Mouse (Mus musculus): ENCODE results near the gene Fam57b. TPM values are rescaled to one million over a fixed set of nuclear protein-coding genes. Genes with fewer than 3 reads are reported as not detected.

The Fam57b gene
- total RNA-seq, 2 experiments from 2014 or later: 81.6 to 84.1 TPM

DNA sequence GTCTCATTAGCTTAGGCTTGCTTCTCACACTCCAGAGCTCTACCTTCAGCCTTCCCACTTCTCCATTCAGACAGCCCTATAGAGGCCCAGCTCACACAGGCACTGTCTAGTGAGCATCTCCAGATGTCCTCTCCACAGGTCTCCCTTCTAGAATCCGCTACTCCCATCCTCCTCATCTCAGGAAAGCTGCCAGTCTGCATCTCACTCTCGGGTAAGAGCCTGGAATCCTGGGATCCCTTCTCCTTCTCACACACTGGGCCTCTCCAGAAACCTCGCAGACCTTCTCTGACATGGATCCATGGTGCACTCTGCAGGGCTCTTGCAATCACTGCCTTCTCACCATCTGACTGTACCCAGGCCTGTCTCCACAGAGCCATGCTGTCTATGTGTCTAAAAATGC, 58.2 kb downstream of the Fam57b start:
- no peak for DNase-seq (ENCODE audit: low spot score in 2 of 2)
- intact Hi-C loops (cut with DNase I): no loop called here

DNA sequence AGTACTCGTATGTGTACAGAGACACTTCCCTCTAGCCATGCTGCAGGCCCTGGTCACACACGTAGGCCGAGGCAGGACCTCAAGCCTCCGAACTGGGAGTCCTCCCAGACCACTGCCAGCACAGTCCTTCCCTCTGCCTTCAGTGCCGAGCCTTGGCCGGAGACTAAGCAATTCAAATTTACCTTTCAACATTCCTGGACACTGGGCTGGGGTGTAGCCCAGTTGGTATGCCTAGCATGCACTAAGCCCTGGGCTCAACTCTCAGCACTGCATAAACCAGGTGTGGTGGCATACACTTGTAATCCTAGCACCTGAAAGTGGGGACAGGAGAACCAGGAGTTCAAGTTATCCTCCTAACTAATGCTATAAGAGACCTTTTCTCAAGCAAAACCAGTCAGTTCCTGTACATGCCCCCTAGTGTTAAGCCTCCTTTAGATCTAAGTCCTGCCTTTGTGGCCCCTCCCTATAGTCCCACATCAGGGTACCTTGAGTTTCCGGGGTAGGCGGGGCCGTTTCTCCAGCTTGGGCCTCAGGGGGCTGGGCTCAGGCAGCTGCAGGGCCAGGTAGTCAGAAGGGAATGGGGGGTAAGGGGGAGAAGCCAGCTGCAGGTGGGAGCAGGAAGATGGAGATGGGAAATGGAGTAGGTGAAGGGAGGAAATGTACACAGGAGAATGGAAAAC, 59.4 kb downstream of the Fam57b start:
- DNase-seq (ENCODE audit: low spot score in 2 of 2): no peak
- intact Hi-C loops (cut with DNase I): no loop called here

GRCm38 (mm10) chr7:126860987-126861386, 63.5 kb downstream of the Fam57b start:
- intact Hi-C loops (cut with DNase I): no loop called here
- DNase-seq (ENCODE audit: low spot score in 2 of 2): no peak

DNA sequence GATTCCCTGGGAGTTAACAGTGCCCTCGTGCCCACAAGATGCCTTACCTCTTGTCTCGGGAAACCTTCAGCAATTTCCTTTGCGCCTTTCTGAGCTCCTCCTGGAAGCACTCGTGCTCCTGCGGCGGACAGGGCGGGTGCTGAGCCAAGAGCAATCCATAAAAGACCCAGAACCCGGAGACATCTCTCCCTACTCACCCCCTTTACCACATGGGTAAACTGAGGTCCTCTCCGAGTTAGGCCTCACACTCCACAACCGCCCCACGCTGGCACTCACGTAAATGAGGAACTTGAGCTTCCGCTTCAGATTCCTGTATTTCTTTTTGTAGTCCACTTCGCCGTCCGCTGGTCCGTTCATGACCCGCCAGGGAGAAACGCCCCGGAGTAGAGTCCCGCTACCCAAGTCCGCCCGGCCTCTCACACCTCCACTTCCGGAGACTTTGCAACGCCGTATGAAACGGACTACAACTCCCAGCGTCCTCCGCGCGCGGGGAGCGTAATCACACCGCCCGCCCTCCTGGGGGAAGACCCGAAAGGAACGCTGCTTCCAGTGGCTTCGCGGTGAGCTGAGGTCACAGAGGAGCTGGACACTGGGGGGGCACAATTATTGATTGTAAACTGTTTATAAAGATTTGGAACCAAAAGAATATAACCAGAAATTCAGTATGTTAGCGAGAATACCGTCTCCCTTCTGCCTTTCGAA, 64.1 kb downstream of the Fam57b start, which contains the start of gene Hirip3:
Gene Hirip3, plus strand, starts transcription at position 544 of the 702 bp plus-strand sequence.
- intact Hi-C loops (cut with DNase I): loop anchor here (1.0 to 2.0 kb wide), 2 partner anchors 21 to 29 kb away; no protein-coding TSS in a partner anchor
- peak; percentile 95 for DNase-seq (ENCODE audit: low spot score in 2 of 2)

DNA sequence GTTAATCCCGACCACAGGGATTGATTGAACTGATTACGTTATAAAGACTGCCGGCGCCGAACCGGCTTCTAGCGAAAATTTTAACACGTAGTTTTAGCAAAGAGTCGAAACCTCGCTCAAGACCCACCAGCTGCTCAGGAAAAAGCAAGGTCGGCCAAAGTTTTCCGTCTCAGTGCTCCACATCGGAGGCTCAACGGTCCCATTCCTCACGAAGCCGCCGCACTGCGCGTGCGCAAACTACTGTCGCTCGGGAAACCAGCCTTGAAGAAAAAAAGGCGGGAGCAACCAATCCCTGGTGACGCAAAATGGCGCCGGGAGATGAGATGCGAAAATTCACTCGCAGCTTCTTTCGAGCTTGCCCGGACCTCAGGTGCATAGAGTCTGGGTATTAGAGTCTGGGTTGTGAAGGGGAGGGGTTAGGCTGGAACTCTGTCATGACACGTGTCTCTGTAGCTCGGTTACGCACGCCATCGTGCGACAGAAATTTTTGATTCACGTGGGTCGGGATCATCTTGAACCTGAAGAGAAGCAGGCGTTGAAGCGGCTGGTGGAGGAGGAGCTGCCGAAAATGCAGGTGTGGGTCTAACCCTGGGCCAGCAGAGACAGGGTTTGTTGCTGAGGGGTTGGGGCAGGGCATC, 64.8 kb downstream of the Fam57b start, which contains the start of gene Ino80e:
Gene Ino80e, minus strand, starts transcription at position 231 of the 638 bp plus-strand sequence.
- DNase-seq (ENCODE audit: low spot score in 2 of 2): peak; percentile 94 to 95
- intact Hi-C loops (cut with DNase I): loop anchor here (1.0 to 2.0 kb wide), 2 partner anchors 21 to 30 kb away; no protein-coding TSS in a partner anchor

DNA sequence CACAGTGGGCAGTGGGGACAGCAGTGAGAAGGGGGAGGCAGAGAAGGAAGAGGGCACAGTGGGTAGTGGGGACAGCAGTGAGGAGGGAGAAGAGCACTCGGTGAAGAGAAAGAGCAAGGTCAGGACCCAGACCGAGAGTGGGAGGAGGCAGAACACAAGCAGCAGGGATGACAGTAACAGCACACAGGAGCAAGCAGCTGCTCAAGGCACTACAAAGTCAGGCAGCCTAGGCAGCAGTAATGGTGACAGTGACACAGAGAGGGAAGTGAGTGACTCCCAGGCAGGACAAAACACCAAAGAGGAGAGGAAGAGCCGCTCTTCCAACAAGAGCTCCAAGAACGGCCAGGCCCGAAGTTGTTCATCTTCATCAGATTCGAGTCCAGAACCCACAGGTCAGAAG, 66.3 kb downstream of the Fam57b start:
- intact Hi-C loops (cut with DNase I): loop anchor here (2.0 kb wide), 1 partner anchor 19 kb away; no protein-coding TSS in a partner anchor
- no peak for DNase-seq (ENCODE audit: low spot score in 2 of 2)

- intact Hi-C loops (cut with DNase I): no loop called here
- DNase-seq (ENCODE audit: low spot score in 2 of 2): no peak
Observed at GRCm38 (mm10) chr7:126867534-126867933, 70.1 kb downstream of the Fam57b start.

- intact Hi-C loops (cut with DNase I): no loop called here
- no peak for DNase-seq (ENCODE audit: low spot score in 2 of 2)
Observed at GRCm38 (mm10) chr7:126868003-126868402, 70.5 kb downstream of the Fam57b start.

GRCm38 (mm10) chr7:126869780-126870519, 72.5 kb downstream of the Fam57b start:
- intact Hi-C loops (cut with DNase I): no loop called here
- no peak for DNase-seq (ENCODE audit: low spot score in 2 of 2)

- intact Hi-C loops (cut with DNase I): no loop called here
- no peak for DNase-seq (ENCODE audit: low spot score in 2 of 2)
Observed at GRCm38 (mm10) chr7:126870520-126870891, 73.0 kb downstream of the Fam57b start.

DNA sequence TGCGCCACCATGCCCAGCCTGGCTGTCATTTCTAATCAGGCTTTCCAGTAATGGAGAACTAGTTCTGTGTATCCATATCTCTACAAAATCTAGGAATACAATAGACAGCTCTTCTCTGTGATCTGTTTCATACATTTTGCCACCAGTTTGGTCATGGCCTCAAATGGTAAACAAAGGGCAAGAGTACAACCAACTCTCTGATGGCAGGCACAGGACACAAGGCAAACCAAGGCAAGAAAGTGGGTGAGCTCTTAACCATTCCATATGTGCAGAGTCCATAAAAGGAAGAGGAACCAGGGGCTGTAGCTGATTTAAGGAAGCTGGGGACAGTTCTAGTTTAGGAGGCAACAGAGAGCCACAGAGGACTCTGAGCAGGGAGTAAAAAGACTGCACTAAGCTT, 79.8 kb downstream of the Fam57b start:
- no peak for DNase-seq (ENCODE audit: low spot score in 2 of 2)
- intact Hi-C loops (cut with DNase I): no loop called here

Other genes starting within 250 kb of the Fam57b start
- gene Eif3c, start 231.3 kb upstream of the Fam57b start, total RNA-seq (2021): 100 to 1,000 TPM; 169 to 193 TPM
- under 1 TPM; 0.39 to 0.63 TPM for gene Apobr, start 212.7 kb upstream of the Fam57b start, total RNA-seq (2021)
- gene Cln3, start 211.9 kb upstream of the Fam57b start, total RNA-seq (2021): 10 to 100 TPM; 27.4 to 35.8 TPM
- gene Il27, start 202.7 kb upstream of the Fam57b start, total RNA-seq (2021): not detected
- gene Nupr1, start 166.8 kb upstream of the Fam57b start, total RNA-seq (2021): 10 to 100 TPM; 16.6 to 17.2 TPM
- 10 to 100 TPM; 27.2 to 38.4 TPM for gene Sgf29, start 148.4 kb upstream of the Fam57b start, total RNA-seq (2021)
- gene Sult1a1, start 121.2 kb upstream of the Fam57b start, total RNA-seq (2021): 10 to 100 TPM in 1 of 2 experiments, 1 to 10 TPM in 1; 9.6 to 15.9 TPM
- gene Bola2, start 102.3 kb upstream of the Fam57b start, total RNA-seq (2021): 100 to 1,000 TPM in 1 of 2 experiments, 10 to 100 TPM in 1; 85.8 to 109 TPM
- gene Slx1b, start 101.9 kb upstream of the Fam57b start, total RNA-seq (2021): 10 to 100 TPM; 17.6 to 20.3 TPM
- 100 to 1,000 TPM; 159 to 176 TPM for gene Coro1a, start 89.9 kb upstream of the Fam57b start, total RNA-seq (2021)
- gene Mapk3, start 38.1 kb upstream of the Fam57b start, total RNA-seq (2021): 100 to 1,000 TPM; 148 to 172 TPM
- 1 to 10 TPM in 1 of 2 experiments, under 1 TPM in 1; 0.99 to 3.0 TPM for gene Gdpd3, start 31.3 kb upstream of the Fam57b start, total RNA-seq (2021)
- 100 to 1,000 TPM; 303 to 345 TPM for gene Ypel3, start 20.7 kb upstream of the Fam57b start, total RNA-seq (2021)
- gene Tbx6, start 16.2 kb upstream of the Fam57b start, total RNA-seq (2021): under 1 TPM; 0.54 to 0.68 TPM
- gene Ppp4c, start 5.2 kb upstream of the Fam57b start, total RNA-seq (2021): 10 to 100 TPM; 47.5 to 49.9 TPM
- not detected for gene 4930451I11Rik, start 34.0 kb downstream of the Fam57b start, total RNA-seq (2021)
- 10 to 100 TPM; 56.3 to 67.0 TPM for gene Doc2a, start 49.7 kb downstream of the Fam57b start, total RNA-seq (2021)
- 10 to 100 TPM; 31.1 to 33.8 TPM for gene Hirip3, start 64.3 kb downstream of the Fam57b start, total RNA-seq (2021)
- gene Ino80e, start 64.7 kb downstream of the Fam57b start, total RNA-seq (2021): 10 to 100 TPM; 47.8 to 49.4 TPM
- 100 to 1,000 TPM; 152 to 156 TPM for gene Taok2, start 87.0 kb downstream of the Fam57b start, total RNA-seq (2021)
- gene Tmem219, start 125.2 kb downstream of the Fam57b start, total RNA-seq (2021): 10 to 100 TPM; 22.4 to 25.3 TPM
- gene Kctd13, start 131.2 kb downstream of the Fam57b start, total RNA-seq (2021): 100 to 1,000 TPM; 149 to 167 TPM
- 10 to 100 TPM; 47.2 to 53.0 TPM for gene Asphd1, start 151.9 kb downstream of the Fam57b start, total RNA-seq (2021)
- 100 to 1,000 TPM; 413 to 414 TPM for gene Sez6l2, start 152.9 kb downstream of the Fam57b start, total RNA-seq (2021)
- 100 to 1,000 TPM; 182 to 199 TPM for gene Cdipt, start 178.2 kb downstream of the Fam57b start, total RNA-seq (2021)
- gene Cdiptos, start 178.4 kb downstream of the Fam57b start, total RNA-seq (2021): not detected
- gene Mvp, start 217.0 kb downstream of the Fam57b start, total RNA-seq (2021): 1 to 10 TPM; 6.8 to 8.6 TPM
- under 1 TPM in 1 of 2 experiments, not detected in 1; 0.99 TPM for gene Pagr1b, start 218.8 kb downstream of the Fam57b start, total RNA-seq (2021)
- 10 to 100 TPM; 25.4 to 28.8 TPM for gene Pagr1a, start 219.7 kb downstream of the Fam57b start, total RNA-seq (2021)
- 10 to 100 TPM; 36.5 to 50.3 TPM for gene Gm42742, start 223.4 kb downstream of the Fam57b start, total RNA-seq (2021)
- 100 to 1,000 TPM; 213 to 222 TPM for gene Prrt2, start 223.5 kb downstream of the Fam57b start, total RNA-seq (2021)
- gene Maz, start 229.4 kb downstream of the Fam57b start, total RNA-seq (2021): 100 to 1,000 TPM; 227 to 234 TPM
- gene Kif22, start 244.8 kb downstream of the Fam57b start, total RNA-seq (2021): 1 to 10 TPM; 5.3 to 8.2 TPM

All from left cerebral cortex, postnatal 36 days (tissue).